Mouse (Mus musculus) limb, embryonic 11.5 days (tissue): ENCODE measurements around the gene Becn1. TPM values are rescaled to one million over a fixed set of nuclear protein-coding genes. Genes with fewer than 3 reads are reported as not detected.
"Not testable (repeated sequence)": the region's sequence is repeated elsewhere in the genome, so short reads cannot be mapped to it uniquely, and the experiment has no call there.

Experiments
- ATAC-seq: fragments of 200-750 bp; cut with Nextera tagmentation; 2 replicates; pipeline ENCODE4 v1.8.0; 2017; ENCODE audit warnings: low read depth; ENCODE audit not compliant: insufficient number of reproducible peaks, low FRiP score, low TSS enrichment
- DNase-seq: peaks from one replicate; pipeline ENCODE4 v3.0.0-alpha.2; 2015; ENCODE audit warnings: low spot score
- H3K27ac ChIP-seq: fragments of 300-500 bp; sonication (generic); replicated peaks from 2 replicates; pipeline ENCODE4 v1.5.1; 2014; ENCODE audit warnings: low read depth, mild to moderate bottlenecking, low read length
- H3K27me3 ChIP-seq: fragments of 300-500 bp; sonication (generic); 2 replicates; pipeline ENCODE4 v1.6.1; 2014; ENCODE audit warnings: mild to moderate bottlenecking, low read length, mixed read lengths; ENCODE audit not compliant: control insufficient read depth, insufficient read depth
- H3K36me3 ChIP-seq: fragments of 300-500 bp; sonication (generic); 2 replicates; pipeline ENCODE4 v1.6.1; 2014; ENCODE audit warnings: mild to moderate bottlenecking, low read length, moderate library complexity, mixed read lengths; ENCODE audit not compliant: control insufficient read depth, insufficient read depth
- H3K4me1 ChIP-seq: fragments of 300-500 bp; sonication (generic); 2 replicates; pipeline ENCODE4 v1.6.1; 2014; ENCODE audit warnings: low read length, mixed read lengths; ENCODE audit not compliant: control insufficient read depth, insufficient read depth
- H3K4me2 ChIP-seq: fragments of 300-500 bp; sonication (generic); 2 replicates; pipeline ENCODE4 v1.6.1; 2014; ENCODE audit warnings: low read depth, mild to moderate bottlenecking, moderate library complexity; ENCODE audit not compliant: severe bottlenecking
- H3K4me3 ChIP-seq: fragments of 300-500 bp; sonication (generic); 2 replicates; pipeline ENCODE4 v1.5.1; 2014; ENCODE audit warnings: low read depth, low read length
- H3K9ac ChIP-seq: fragments of 300-500 bp; sonication (generic); 2 replicates; pipeline ENCODE4 v1.6.1; 2014; ENCODE audit warnings: mild to moderate bottlenecking, low read length
- H3K9me3 ChIP-seq: fragments of 300-500 bp; sonication (generic); 2 replicates; pipeline ENCODE4 v1.6.1; 2016; ENCODE audit warnings: low read length; ENCODE audit not compliant: control insufficient read depth
- WGBS: fragments of 180-500 bp; shearing (Covaris S2); extraction: QIAGEN DNeasy Blood & Tissue Kit; methylation state at CpG from one replicate; pipeline ENCODE4 v1.1.7; 2014; 5-methylcytosine and 5-hydroxymethylcytosine counted together
- polyA plus RNA-seq: library from polyadenylated mRNA; unstranded; fragments of >200 nt; fragmentation: Nextera tagmentation; extraction: Ambion mirVana; gene quantifications from 2 replicates; pipeline ENCODE4 v1.2.1, GENCODE M21; 2014

Becn1 gene
- polyA plus RNA-seq, 1 experiment from 2014 or later: 139 TPM

GRCm38 (mm10) chr11:101325201-101325600, 23.1 kb upstream of the Becn1 start:
- not testable (repeated sequence) for H3K9ac ChIP-seq, ATAC-seq, H3K4me1 ChIP-seq, DNase-seq, H3K4me2 ChIP-seq, H3K27ac ChIP-seq, H3K9me3 ChIP-seq, H3K27me3 ChIP-seq, H3K4me3 ChIP-seq
- H3K36me3 ChIP-seq: peaks cover 28% of the 10 kb centered on the region
- WGBS: 91% methylated on average over 11 of the region's 11 CpGs

GRCm38 (mm10) chr11:101324763-101325162, 22.7 kb upstream of the Becn1 start, which contains the start of gene Aoc2:
TSS of gene Aoc2 (plus strand) at chr11:101325063.
- WGBS: 92% methylated on average over 5 of the region's 5 CpGs
- ATAC-seq: no peak
- Histone ChIP-seq H3K4me2 (no peak within 1 kb of the TSS), H3K9me3 (no peaks in the 10 kb centered on the region), H3K36me3 (peaks cover 28% of the 10 kb centered on the region), H3K4me1 (no peaks in the 10 kb centered on the region), H3K27ac (no peak within 1 kb of the TSS), H3K4me3 (no peak within 1 kb of the TSS), H3K9ac (no peak within 1 kb of the TSS), H3K27me3 (no peaks in the 10 kb centered on the region)
- no peak for DNase-seq

GRCm38 (mm10) chr11:101323609-101324008, 21.5 kb upstream of the Becn1 start:
- Histone ChIP-seq H3K4me1 (no peaks in the 10 kb centered on the region), H3K36me3 (peaks cover 32% of the 10 kb centered on the region), H3K9ac (no peak overlapping the region), H3K27me3 (no peaks in the 10 kb centered on the region), H3K4me2 (no peak overlapping the region), H3K27ac (no peak overlapping the region), H3K9me3 (no peaks in the 10 kb centered on the region), H3K4me3 (no peak overlapping the region)
- WGBS: 20% methylated on average over 4 of the region's 4 CpGs
- peak; percentile 81 for DNase-seq
- no peak for ATAC-seq

- H3K27ac ChIP-seq: peak overlapping the region; percentile 42; the same call in 1 of the 2 replicates
- H3K36me3 ChIP-seq: peaks cover 15% of the 10 kb centered on the region
- no peaks in the 10 kb centered on the region for H3K9me3 ChIP-seq
- peak; percentile 36 for DNase-seq
- peaks cover 9% of the 10 kb centered on the region for H3K4me1 ChIP-seq
- peak overlapping the region; percentile 97 for H3K4me3 ChIP-seq
- H3K9ac ChIP-seq: peak overlapping the region; percentile 89
- no peaks in the 10 kb centered on the region for H3K27me3 ChIP-seq
- peak overlapping the region; percentile 87 for H3K4me2 ChIP-seq
- under 1% methylated on average over 17 of the region's 17 CpGs for WGBS
- ATAC-seq: peak; percentile 58; the same call in 1 of the 2 replicates
Measured at GRCm38 (mm10) chr11:101316501-101316917, 14.4 kb upstream of the Becn1 start.

GRCm38 (mm10) chr11:101315665-101316500, 13.8 kb upstream of the Becn1 start, which contains the start of gene Psme3:
TSS of gene Psme3 (plus strand) at chr11:101316213.
- under 1% methylated on average over 62 of the region's 62 CpGs for WGBS
- ATAC-seq: peak; percentile 88
- peak within 1 kb of the TSS; percentile 87 for H3K4me2 ChIP-seq
- no peaks in the 10 kb centered on the region for H3K9me3 ChIP-seq
- H3K4me1 ChIP-seq: peaks cover 9% of the 10 kb centered on the region
- peak within 1 kb of the TSS; percentile 97 for H3K4me3 ChIP-seq
- H3K36me3 ChIP-seq: peaks cover 9% of the 10 kb centered on the region
- no peaks in the 10 kb centered on the region for H3K27me3 ChIP-seq
- peak; percentile 95 for DNase-seq
- H3K27ac ChIP-seq: peak within 1 kb of the TSS; percentile 42; the same call in 1 of the 2 replicates
- H3K9ac ChIP-seq: peak within 1 kb of the TSS; percentile 89

- H3K27me3 ChIP-seq: no peaks in the 10 kb centered on the region
- peaks cover 5% of the 10 kb centered on the region for H3K36me3 ChIP-seq
- peak overlapping the region; percentile 89; the same call in 1 of the 2 replicates for H3K9ac ChIP-seq
- peaks cover 9% of the 10 kb centered on the region for H3K4me1 ChIP-seq
- no peaks in the 10 kb centered on the region for H3K9me3 ChIP-seq
- peak overlapping the region; percentile 97 for H3K4me3 ChIP-seq
- no peak overlapping the region for H3K27ac ChIP-seq
- peak overlapping the region; percentile 87 for H3K4me2 ChIP-seq
- ATAC-seq: no peak
- no peak for DNase-seq
- WGBS: 87% methylated on average over 8 of the region's 8 CpGs
Measured at GRCm38 (mm10) chr11:101315082-101315650, 13.1 kb upstream of the Becn1 start.

GRCm38 (mm10) chr11:101314567-101314966, 12.5 kb upstream of the Becn1 start:
- Histone ChIP-seq H3K4me1 (peaks cover 9% of the 10 kb centered on the region), H3K9me3 (no peaks in the 10 kb centered on the region), H3K27ac (no peak overlapping the region), H3K9ac (no peak overlapping the region), H3K27me3 (no peaks in the 10 kb centered on the region), H3K36me3 (peaks cover 4% of the 10 kb centered on the region), H3K4me3 (no peak overlapping the region), H3K4me2 (no peak overlapping the region)
- 97% methylated on average over 1 of the region's 1 CpGs for WGBS
- ATAC-seq (no peak), DNase-seq (no peak)

- no peak overlapping the region for H3K4me2 ChIP-seq
- 86% methylated on average over 3 of the region's 3 CpGs for WGBS
- ATAC-seq: no peak
Measured at GRCm38 (mm10) chr11:101312150-101312549, 10.1 kb upstream of the Becn1 start.

More at GRCm38 (mm10) chr11:101312150-101312549, 10.1 kb upstream of the Becn1 start:
- no peak overlapping the region for H3K4me3 ChIP-seq
- no peak for DNase-seq
- peaks cover 4% of the 10 kb centered on the region for H3K4me1 ChIP-seq
- no peaks in the 10 kb centered on the region for H3K36me3 ChIP-seq
- no peak overlapping the region for H3K9ac ChIP-seq
- no peak overlapping the region for H3K27ac ChIP-seq
- H3K27me3 ChIP-seq: no peaks in the 10 kb centered on the region
- no peaks in the 10 kb centered on the region for H3K9me3 ChIP-seq
